Mouse (Mus musculus): ENCODE data around the gene Rab3gap2. TPM values are rescaled to one million over a fixed set of nuclear protein-coding genes. Genes with fewer than 3 reads are reported as not detected.

The Rab3gap2 gene
- total and polyA plus RNA-seq, 3 experiments, result 8.5 to 30.8 (median 22.0) TPM

- DNase-seq (ENCODE audit: low spot score) (no peak), ATAC-seq (ENCODE audit: extremely low read depth, insufficient number of reproducible peaks, low FRiP score, poor library complexity, severe bottlenecking) (no peak)
- H3K36me3 ChIP-seq (replicated peaks), result peaks cover 80% of the 10 kb centered on the region
- no peaks in the 10 kb centered on the region for H3K9me3 ChIP-seq (replicated peaks)
- no peaks in the 10 kb centered on the region for H3K27me3 ChIP-seq (ENCODE audit: insufficient read depth, low read length)
- H3K4me3 ChIP-seq (ENCODE audit: low read depth, low read length), result no peak overlapping the region
- no peaks in the 10 kb centered on the region for H3K4me1 ChIP-seq (ENCODE audit: insufficient read depth, low read depth, low read length)
- TF ChIP-seq POLR2AphosphoS5 (IDR thresholded peaks at IDR 0.05; ENCODE audit: insufficient replicate concordance, low read depth, low read length) (no peak), GATA1 (IDR thresholded peaks at IDR 0.05; ENCODE audit: borderline replicate concordance, low read length) (no peak), GATA2 (IDR thresholded peaks at IDR 0.05; ENCODE audit: borderline replicate concordance, low read depth, low read length) (no peak), TAL1 (conservative IDR thresholded peaks at IDR 0.05; ENCODE audit: low read depth, low read length) (no peak), CTCF (IDR thresholded peaks at IDR 0.05; ENCODE audit: low read depth, low read length) (no peak)
Measured at GRCm38 (mm10) chr1:185252351-185252750, 48.4 kb downstream of the Rab3gap2 start.

- Histone ChIP-seq H3K4me1 (ENCODE audit: insufficient read depth, low read depth, low read length) (no peaks in the 10 kb centered on the region), H3K36me3 (replicated peaks) (peaks cover 75% of the 10 kb centered on the region), H3K4me3 (ENCODE audit: low read depth, low read length) (no peak overlapping the region), H3K9me3 (replicated peaks) (no peaks in the 10 kb centered on the region), H3K27me3 (ENCODE audit: insufficient read depth, low read length) (no peaks in the 10 kb centered on the region)
- no peak for DNase-seq (ENCODE audit: low spot score)
- TF ChIP-seq GATA1 (IDR thresholded peaks at IDR 0.05; ENCODE audit: borderline replicate concordance, low read length), result no peak
- no peak for TF ChIP-seq TAL1 (conservative IDR thresholded peaks at IDR 0.05; ENCODE audit: low read depth, low read length)
- TF ChIP-seq POLR2AphosphoS5 (IDR thresholded peaks at IDR 0.05; ENCODE audit: insufficient replicate concordance, low read depth, low read length), result no peak
- no peak for TF ChIP-seq GATA2 (IDR thresholded peaks at IDR 0.05; ENCODE audit: borderline replicate concordance, low read depth, low read length)
- no peak for TF ChIP-seq CTCF (IDR thresholded peaks at IDR 0.05; ENCODE audit: low read depth, low read length)
- no peak for ATAC-seq (ENCODE audit: extremely low read depth, insufficient number of reproducible peaks, low FRiP score, poor library complexity, severe bottlenecking)
Measured at GRCm38 (mm10) chr1:185253140-185253892, 49.4 kb downstream of the Rab3gap2 start.

- no peak for ATAC-seq (ENCODE audit: extremely low read depth, insufficient number of reproducible peaks, low FRiP score, poor library complexity, severe bottlenecking)
- no peaks in the 10 kb centered on the region for H3K27me3 ChIP-seq (ENCODE audit: insufficient read depth, low read length)
- H3K4me3 ChIP-seq (ENCODE audit: low read depth, low read length), result no peak overlapping the region
- TF ChIP-seq CTCF (IDR thresholded peaks at IDR 0.05; ENCODE audit: low read depth, low read length) (no peak), POLR2AphosphoS5 (IDR thresholded peaks at IDR 0.05; ENCODE audit: insufficient replicate concordance, low read depth, low read length) (no peak), TAL1 (conservative IDR thresholded peaks at IDR 0.05; ENCODE audit: low read depth, low read length) (no peak), GATA1 (IDR thresholded peaks at IDR 0.05; ENCODE audit: borderline replicate concordance, low read length) (no peak), GATA2 (IDR thresholded peaks at IDR 0.05; ENCODE audit: borderline replicate concordance, low read depth, low read length) (no peak)
- H3K9me3 ChIP-seq (replicated peaks), result no peaks in the 10 kb centered on the region
- H3K36me3 ChIP-seq (replicated peaks), result peaks cover 69% of the 10 kb centered on the region
- no peak for DNase-seq (ENCODE audit: low spot score)
- no peaks in the 10 kb centered on the region for H3K4me1 ChIP-seq (ENCODE audit: insufficient read depth, low read depth, low read length)
Measured at GRCm38 (mm10) chr1:185255336-185255735, 51.4 kb downstream of the Rab3gap2 start.

GRCm38 (mm10) chr1:185256753-185257152 is 52.8 kb downstream of the Rab3gap2 start:
- no peak for TF ChIP-seq GATA2 (IDR thresholded peaks at IDR 0.05; ENCODE audit: borderline replicate concordance, low read depth, low read length)
- TF ChIP-seq GATA1 (IDR thresholded peaks at IDR 0.05; ENCODE audit: borderline replicate concordance, low read length), result no peak
- TF ChIP-seq CTCF (IDR thresholded peaks at IDR 0.05; ENCODE audit: low read depth, low read length), result no peak
- TF ChIP-seq TAL1 (conservative IDR thresholded peaks at IDR 0.05; ENCODE audit: low read depth, low read length), result no peak
- TF ChIP-seq POLR2AphosphoS5 (IDR thresholded peaks at IDR 0.05; ENCODE audit: insufficient replicate concordance, low read depth, low read length), result no peak
- no peak overlapping the region for H3K4me3 ChIP-seq (ENCODE audit: low read depth, low read length)
- H3K4me1 ChIP-seq (ENCODE audit: insufficient read depth, low read depth, low read length), result no peaks in the 10 kb centered on the region
- peaks cover 71% of the 10 kb centered on the region for H3K36me3 ChIP-seq (replicated peaks)
- no peak for ATAC-seq (ENCODE audit: extremely low read depth, insufficient number of reproducible peaks, low FRiP score, poor library complexity, severe bottlenecking)
- no peak for DNase-seq (ENCODE audit: low spot score)
- no peaks in the 10 kb centered on the region for H3K27me3 ChIP-seq (ENCODE audit: insufficient read depth, low read length)
- H3K9me3 ChIP-seq (replicated peaks), result no peaks in the 10 kb centered on the region

- ATAC-seq (ENCODE audit: extremely low read depth, insufficient number of reproducible peaks, low FRiP score, poor library complexity, severe bottlenecking) (peak; percentile 54; the same call in 1 of the 2 replicates), DNase-seq (ENCODE audit: low spot score) (no peak)
- Histone ChIP-seq H3K27me3 (ENCODE audit: insufficient read depth, low read length) (no peaks in the 10 kb centered on the region), H3K36me3 (replicated peaks) (peaks cover 86% of the 10 kb centered on the region), H3K4me3 (ENCODE audit: low read depth, low read length) (no peak overlapping the region), H3K9me3 (replicated peaks) (no peaks in the 10 kb centered on the region), H3K4me1 (ENCODE audit: insufficient read depth, low read depth, low read length) (no peaks in the 10 kb centered on the region; the same call in 1 of the 2 replicates)
- peak; percentile 47 for TF ChIP-seq CTCF (IDR thresholded peaks at IDR 0.05; ENCODE audit: low read depth, low read length)
- TF ChIP-seq GATA2 (IDR thresholded peaks at IDR 0.05; ENCODE audit: borderline replicate concordance, low read depth, low read length), result no peak
Measured at GRCm38 (mm10) chr1:185262565-185262964, 58.6 kb downstream of the Rab3gap2 start.

GRCm38 (mm10) chr1:185268675-185269074 is 64.8 kb downstream of the Rab3gap2 start:
- Histone ChIP-seq H3K4me3 (ENCODE audit: low read depth, low read length) (no peak overlapping the region), H3K36me3 (replicated peaks) (peaks cover 75% of the 10 kb centered on the region), H3K9me3 (replicated peaks) (no peaks in the 10 kb centered on the region), H3K27me3 (ENCODE audit: insufficient read depth, low read length) (no peaks in the 10 kb centered on the region), H3K4me1 (ENCODE audit: insufficient read depth, low read depth, low read length) (no peaks in the 10 kb centered on the region)
- DNase-seq (ENCODE audit: low spot score), result no peak
- TF ChIP-seq POLR2AphosphoS5 (IDR thresholded peaks at IDR 0.05; ENCODE audit: insufficient replicate concordance, low read depth, low read length), result no peak
- TF ChIP-seq CTCF (IDR thresholded peaks at IDR 0.05; ENCODE audit: low read depth, low read length), result no peak
- TF ChIP-seq GATA2 (IDR thresholded peaks at IDR 0.05; ENCODE audit: borderline replicate concordance, low read depth, low read length), result no peak
- TF ChIP-seq GATA1 (IDR thresholded peaks at IDR 0.05; ENCODE audit: borderline replicate concordance, low read length), result no peak
- no peak for TF ChIP-seq TAL1 (conservative IDR thresholded peaks at IDR 0.05; ENCODE audit: low read depth, low read length)
- ATAC-seq (ENCODE audit: extremely low read depth, insufficient number of reproducible peaks, low FRiP score, poor library complexity, severe bottlenecking), result no peak

All from G1E (cell line).